Mouse (Mus musculus) naive thymus-derived CD4-positive, alpha-beta T cell, adult 5 months (primary cell): ENCODE data around the gene Prickle1. TPM values are rescaled to one million over a fixed set of nuclear protein-coding genes. Genes with fewer than 3 reads are reported as not detected.

Experiments
- polyA plus RNA-seq: library from polyadenylated mRNA; unstranded; fragments of 100-300 nt; shearing (Covaris generic); gene quantifications from one replicate; pipeline ENCODE4 v1.2.1, GENCODE M21; 2017

The Prickle1 gene
- 8.1 TPM for polyA plus RNA-seq

DNA sequence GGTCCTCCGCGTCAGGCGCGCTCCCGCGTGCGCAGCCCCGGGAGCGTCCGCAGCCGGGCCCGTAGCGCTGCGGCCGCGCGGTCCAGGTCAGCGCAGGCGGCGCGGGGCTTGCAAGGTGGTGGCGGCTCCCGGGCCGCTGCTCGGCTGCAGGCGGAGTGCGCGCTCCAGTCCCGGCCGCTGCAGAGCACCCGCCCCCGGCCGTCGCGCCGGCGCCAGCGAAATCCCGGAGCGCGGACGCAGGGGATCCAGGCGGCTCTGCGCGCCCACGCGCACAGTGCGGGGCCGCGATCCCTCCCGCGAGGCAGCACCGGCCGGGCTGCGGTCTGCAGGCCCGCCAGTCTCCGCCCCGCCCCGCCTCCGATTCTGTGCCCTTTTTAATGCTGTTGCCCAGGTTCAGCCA is at the start of gene Prickle1:
TSS of gene Prickle1 (minus strand) at position 146 of the 400 bp plus-strand sequence.

Other genes with a start within 250 kb of the Prickle1 start
- gene Zcrb1, start 197.6 kb downstream of the Prickle1 start, polyA plus RNA-seq: 76.6 TPM
- 38.5 TPM for gene Pphln1, start 197.5 kb downstream of the Prickle1 start, polyA plus RNA-seq